Mouse (Mus musculus) liver, adult 2 months (tissue): ENCODE results near the gene Ell2.

Experiments used
- CTCF ChIP-seq: fragments of 200-500 bp; IDR thresholded peaks from 2 replicates; pipeline ENCODE4 v1.5.1; 2011; ENCODE audit warnings: low read depth, low read length, control low read depth
- POLR2A ChIP-seq: fragments of 200-500 bp; IDR thresholded peaks from 2 replicates; pipeline ENCODE4 v1.6.1; 2011; ENCODE audit warnings: low read length, control low read depth; ENCODE audit not compliant: insufficient read depth; ENCODE audit errors: extremely low read depth

GRCm38 (mm10) chr13:75760859-75761548 lies 54.4 kb downstream of the Ell2 start:
- no peak for TF ChIP-seq POLR2A
- no peak for TF ChIP-seq CTCF
